Mouse (Mus musculus) kidney, embryonic 15.5 days (tissue): ENCODE data around the gene Smg9. TPM values are rescaled to one million over a fixed set of nuclear protein-coding genes. Genes with fewer than 3 reads are reported as not detected.

Experiments
- ATAC-seq: fragments of 200-750 bp; cut with Nextera tagmentation; replicated peaks from 2 replicates; pipeline ENCODE4 v1.8.0; 2017; ENCODE audit warnings: moderate TSS enrichment; ENCODE audit not compliant: low FRiP score
- H3K27ac ChIP-seq: fragments of 300-500 bp; sonication (generic); 2 replicates; pipeline ENCODE4 v1.5.1; 2015; ENCODE audit warnings: mild to moderate bottlenecking, inconsistent platforms
- H3K27me3 ChIP-seq: fragments of 300-500 bp; sonication (generic); 2 replicates; pipeline ENCODE4 v1.6.1; 2015; ENCODE audit warnings: inconsistent platforms
- H3K36me3 ChIP-seq: fragments of 300-500 bp; sonication (generic); 2 replicates; pipeline ENCODE4 v1.6.1; 2015; ENCODE audit warnings: inconsistent platforms
- H3K4me1 ChIP-seq: fragments of 300-500 bp; sonication (generic); 2 replicates; pipeline ENCODE4 v1.6.1; 2015; ENCODE audit warnings: inconsistent platforms
- H3K4me2 ChIP-seq: fragments of 300-500 bp; sonication (generic); 2 replicates; pipeline ENCODE4 v1.6.1; 2015; ENCODE audit warnings: moderate library complexity, mild to moderate bottlenecking, inconsistent platforms
- H3K4me3 ChIP-seq: fragments of 300-500 bp; sonication (generic); replicated peaks from 2 replicates; pipeline ENCODE4 v1.5.1; 2015; ENCODE audit warnings: mild to moderate bottlenecking, inconsistent platforms
- H3K9ac ChIP-seq: fragments of 300-500 bp; sonication (generic); 2 replicates; pipeline ENCODE4 v1.6.1; 2015; ENCODE audit warnings: mild to moderate bottlenecking, inconsistent platforms
- H3K9me3 ChIP-seq: fragments of 300-500 bp; sonication (generic); replicated peaks from 2 replicates; pipeline ENCODE4 v1.6.1; 2016; ENCODE audit warnings: inconsistent platforms
- WGBS: fragments of 180-500 bp; shearing (Covaris S2); methylation state at CpG from one replicate; pipeline ENCODE4 v1.1.7; 2015; ENCODE audit warnings: mixed read lengths; 5-methylcytosine and 5-hydroxymethylcytosine counted together
- polyA plus RNA-seq: library from polyadenylated mRNA; unstranded; fragments of >200 nt; fragmentation: Nextera tagmentation; extraction: Ambion mirVana; gene quantifications from 2 replicates; pipeline ENCODE4 v1.2.1, GENCODE M21; 2015

The Smg9 gene
- 28.0 and 32.8 TPM in 2 replicates for polyA plus RNA-seq

DNA sequence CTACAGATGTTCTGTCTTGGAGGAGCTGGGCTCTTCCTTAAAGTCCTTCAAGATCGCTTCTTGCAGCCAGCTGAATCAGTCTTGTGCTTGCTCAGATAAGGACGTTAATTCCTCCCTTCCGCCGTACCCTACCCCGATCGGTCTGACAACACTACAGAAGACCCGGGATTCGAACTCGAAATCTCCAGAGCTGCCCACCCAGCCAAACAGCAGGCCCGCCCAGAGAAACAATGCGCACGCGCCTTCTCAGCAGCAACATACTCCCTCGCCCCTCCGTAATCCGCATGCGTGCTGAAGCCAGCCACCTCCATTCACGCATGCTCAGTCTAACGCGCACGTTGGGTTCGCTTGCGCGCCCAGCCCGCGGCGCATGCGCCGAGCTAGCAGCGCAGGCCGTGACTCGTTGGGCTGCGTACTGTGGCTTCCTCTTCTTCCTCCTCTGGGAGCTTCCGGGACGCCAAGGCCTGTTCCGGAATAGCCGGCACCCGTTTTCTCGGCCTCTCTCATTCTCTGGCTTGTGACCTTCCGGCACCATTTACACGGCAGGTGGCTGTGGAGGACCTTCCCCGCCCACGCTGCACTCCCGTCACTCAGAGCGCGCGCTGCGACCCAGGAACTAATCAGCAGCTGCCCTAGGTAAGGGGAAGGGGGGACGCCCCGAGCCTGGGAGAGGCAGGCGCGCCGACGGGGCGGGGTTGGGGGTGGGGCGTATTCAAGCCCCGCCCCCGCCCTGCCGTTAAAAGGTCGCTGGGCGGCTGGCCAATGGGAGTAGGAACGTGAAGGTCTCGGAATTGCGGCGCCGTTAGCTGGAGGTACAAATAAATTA, at the start of gene Smg9:
TSS of gene Smg9 (plus strand) at position 364 of the 826 bp plus-strand sequence.
- Histone ChIP-seq H3K27ac (peak within 1 kb of the TSS; percentile 98), H3K4me1 (peaks cover 25% of the 10 kb centered on the region), H3K4me3 (peak within 1 kb of the TSS; percentile 61), H3K9me3 (no peaks in the 10 kb centered on the region), H3K4me2 (peak within 1 kb of the TSS; percentile 71), H3K9ac (peak within 1 kb of the TSS; percentile 64), H3K36me3 (peaks cover 21% of the 10 kb centered on the region), H3K27me3 (no peaks in the 10 kb centered on the region)
- peak; percentile 96 for ATAC-seq
- 3% methylated on average over 66 of the region's 66 CpGs for WGBS

DNA sequence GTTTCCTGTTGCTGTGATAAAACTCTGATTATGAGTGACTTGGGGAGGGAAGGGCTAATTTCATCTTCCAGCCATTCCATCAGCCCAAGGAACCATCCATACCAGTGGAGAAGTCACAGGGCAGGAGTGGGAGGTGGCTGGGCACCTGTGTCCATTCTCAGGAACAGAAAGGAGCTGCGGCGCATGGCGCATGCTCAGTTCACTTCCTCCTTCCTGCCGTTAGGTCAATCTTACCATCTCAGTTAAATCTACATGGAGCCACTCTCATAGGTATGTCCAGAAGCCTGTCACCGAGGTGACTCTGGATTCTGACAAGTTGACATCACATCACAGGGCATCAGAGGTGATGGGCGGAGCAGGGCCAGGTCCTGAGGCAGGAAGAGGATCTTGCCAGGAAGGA, 43.8 kb upstream of the Smg9 start:
- no peak for ATAC-seq
- Histone ChIP-seq H3K36me3 (no peaks in the 10 kb centered on the region), H3K27ac (no peak overlapping the region), H3K4me2 (no peak overlapping the region), H3K4me3 (no peak overlapping the region), H3K4me1 (no peaks in the 10 kb centered on the region), H3K27me3 (0 out of 2 replicates have a peak, but pooled peaks cover 4% of the 10 kb centered on the region), H3K9ac (no peak overlapping the region), H3K9me3 (no peaks in the 10 kb centered on the region)
- 83% methylated on average over 6 of the region's 6 CpGs for WGBS

DNA sequence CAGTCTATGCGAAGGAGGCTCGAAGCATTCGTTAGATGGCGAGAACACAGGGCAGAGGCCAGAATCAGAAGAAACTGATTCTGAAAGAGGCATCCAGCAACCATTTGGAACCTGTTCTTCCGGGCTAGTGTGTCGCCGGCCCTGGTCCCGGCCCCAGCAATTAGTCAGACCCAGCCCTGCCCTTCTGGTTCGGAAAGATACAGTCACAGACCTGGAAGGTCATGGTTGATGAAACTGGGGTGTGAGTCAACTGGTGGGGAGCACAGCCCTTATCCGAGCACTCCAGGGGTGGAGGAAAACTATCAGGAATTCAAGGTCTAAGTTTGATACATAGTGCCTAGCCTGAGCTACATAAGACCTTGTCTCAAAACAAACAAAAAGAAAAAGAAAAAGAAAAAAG, 43.3 kb upstream of the Smg9 start:
- 77% methylated on average over 10 of the region's 10 CpGs for WGBS
- no peak overlapping the region for H3K4me2 ChIP-seq
- H3K27ac ChIP-seq = no peak overlapping the region
- H3K36me3 ChIP-seq = no peaks in the 10 kb centered on the region
- H3K9me3 ChIP-seq = no peaks in the 10 kb centered on the region
- ATAC-seq = no peak
- no peaks in the 10 kb centered on the region for H3K4me1 ChIP-seq
- no peak overlapping the region for H3K9ac ChIP-seq
- H3K4me3 ChIP-seq = no peak overlapping the region
- 0 out of 2 replicates have a peak, but pooled peaks cover 4% of the 10 kb centered on the region for H3K27me3 ChIP-seq

- H3K4me2 ChIP-seq = no peak overlapping the region
- WGBS = 52% methylated on average over 4 of the region's 4 CpGs
- H3K27ac ChIP-seq = no peak overlapping the region
- no peaks in the 10 kb centered on the region for H3K36me3 ChIP-seq
- H3K9me3 ChIP-seq = no peaks in the 10 kb centered on the region
- no peak for ATAC-seq
- H3K27me3 ChIP-seq = 0 out of 2 replicates have a peak, but pooled peaks cover 4% of the 10 kb centered on the region
- no peak overlapping the region for H3K9ac ChIP-seq
- no peaks in the 10 kb centered on the region for H3K4me1 ChIP-seq
- no peak overlapping the region for H3K4me3 ChIP-seq
Observed at GRCm38 (mm10) chr7:24357899-24358298, 41.5 kb upstream of the Smg9 start.

GRCm38 (mm10) chr7:24359269-24359668, 40.1 kb upstream of the Smg9 start:
- Histone ChIP-seq H3K9ac (no peak overlapping the region), H3K4me3 (no peak overlapping the region), H3K9me3 (no peaks in the 10 kb centered on the region), H3K27ac (no peak overlapping the region), H3K4me1 (no peaks in the 10 kb centered on the region), H3K36me3 (no peaks in the 10 kb centered on the region), H3K27me3 (no peaks in the 10 kb centered on the region), H3K4me2 (no peak overlapping the region)
- 24% methylated on average over 9 of the region's 9 CpGs for WGBS
- ATAC-seq = no peak

DNA sequence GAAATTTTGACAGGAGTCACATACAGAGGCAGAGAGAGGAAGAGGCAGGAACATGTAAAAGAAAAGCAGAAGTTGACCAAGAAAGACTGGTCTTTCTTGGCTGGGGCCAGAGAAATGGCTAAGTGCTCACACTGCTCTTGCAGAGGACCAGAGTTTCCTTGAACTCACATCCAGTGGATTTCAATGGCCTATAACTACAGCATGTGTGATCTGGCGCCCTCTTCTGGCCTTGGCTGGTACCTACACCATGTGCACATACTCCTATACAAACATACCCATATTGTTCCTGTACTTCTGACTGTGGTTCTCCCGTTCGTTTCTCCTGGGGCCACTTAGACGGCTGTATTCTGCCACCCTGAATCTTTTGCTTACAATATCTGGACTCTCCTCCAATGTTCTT, 38.4 kb upstream of the Smg9 start:
- H3K4me3 ChIP-seq = no peak overlapping the region
- no peaks in the 10 kb centered on the region for H3K27me3 ChIP-seq
- ATAC-seq = no peak
- no peaks in the 10 kb centered on the region for H3K36me3 ChIP-seq
- H3K9me3 ChIP-seq = no peaks in the 10 kb centered on the region
- H3K4me2 ChIP-seq = no peak overlapping the region
- 68% methylated on average over 4 of the region's 4 CpGs for WGBS
- H3K27ac ChIP-seq = no peak overlapping the region
- no peaks in the 10 kb centered on the region for H3K4me1 ChIP-seq
- no peak overlapping the region for H3K9ac ChIP-seq

- Histone ChIP-seq H3K4me1 (no peaks in the 10 kb centered on the region), H3K27me3 (no peaks in the 10 kb centered on the region), H3K9me3 (no peaks in the 10 kb centered on the region), H3K4me3 (no peak overlapping the region), H3K36me3 (no peaks in the 10 kb centered on the region), H3K9ac (no peak overlapping the region), H3K27ac (no peak overlapping the region), H3K4me2 (no peak overlapping the region)
- WGBS = 23% methylated on average over 7 of the region's 7 CpGs
- no peak for ATAC-seq
Observed at GRCm38 (mm10) chr7:24363228-24363627, 36.2 kb upstream of the Smg9 start.

GRCm38 (mm10) chr7:24364827-24365226, 34.6 kb upstream of the Smg9 start:
- Histone ChIP-seq H3K4me2 (no peak overlapping the region), H3K9me3 (no peaks in the 10 kb centered on the region), H3K4me3 (no peak overlapping the region), H3K9ac (no peak overlapping the region), H3K36me3 (no peaks in the 10 kb centered on the region), H3K27me3 (no peaks in the 10 kb centered on the region), H3K27ac (no peak overlapping the region), H3K4me1 (peaks cover 5% of the 10 kb centered on the region)
- ATAC-seq = peak; percentile 56; the same call in 1 of the 2 replicates
- WGBS = 20% methylated on average over 10 of the region's 10 CpGs

GRCm38 (mm10) chr7:24365258-24366014, 34.0 kb upstream of the Smg9 start:
- Histone ChIP-seq H3K4me1 (peaks cover 11% of the 10 kb centered on the region), H3K9ac (no peak overlapping the region), H3K36me3 (no peaks in the 10 kb centered on the region), H3K9me3 (no peaks in the 10 kb centered on the region), H3K27ac (no peak overlapping the region), H3K4me3 (no peak overlapping the region), H3K4me2 (no peak overlapping the region), H3K27me3 (no peaks in the 10 kb centered on the region)
- 0 out of 2 replicates have a peak, but pooled peaks have one; percentile 10 for ATAC-seq
- WGBS = 77% methylated on average over 5 of the region's 5 CpGs

- H3K27me3 ChIP-seq = no peaks in the 10 kb centered on the region
- no peaks in the 10 kb centered on the region for H3K9me3 ChIP-seq
- WGBS = 78% methylated on average over 14 of the region's 15 CpGs
- no peak overlapping the region for H3K4me3 ChIP-seq
- H3K36me3 ChIP-seq = no peaks in the 10 kb centered on the region
- no peak overlapping the region for H3K9ac ChIP-seq
- H3K4me1 ChIP-seq = peaks cover 11% of the 10 kb centered on the region
- no peak overlapping the region for H3K4me2 ChIP-seq
- ATAC-seq = no peak
- H3K27ac ChIP-seq = no peak overlapping the region
Observed at GRCm38 (mm10) chr7:24366716-24367632, 32.4 kb upstream of the Smg9 start.

GRCm38 (mm10) chr7:24368226-24368625, 31.2 kb upstream of the Smg9 start:
- H3K9ac ChIP-seq = no peak overlapping the region
- no peak overlapping the region for H3K4me3 ChIP-seq
- no peak for ATAC-seq
- no peaks in the 10 kb centered on the region for H3K9me3 ChIP-seq
- no peak overlapping the region for H3K4me2 ChIP-seq
- WGBS = 64% methylated on average over 4 of the region's 4 CpGs
- no peaks in the 10 kb centered on the region for H3K36me3 ChIP-seq
- peaks cover 19% of the 10 kb centered on the region for H3K4me1 ChIP-seq
- H3K27me3 ChIP-seq = no peaks in the 10 kb centered on the region
- H3K27ac ChIP-seq = no peak overlapping the region
